Mouse (Mus musculus) liver, adult (tissue): ENCODE measurements around the gene Col4a6.

Experiments
- GATA4 ChIP-seq: IDR thresholded peaks from 2 replicates; pipeline ENCODE4 v1.6.1; 2014; ENCODE audit warnings: mild to moderate bottlenecking, low read length; ENCODE audit not compliant: insufficient replicate concordance

Gene Col4a6

DNA sequence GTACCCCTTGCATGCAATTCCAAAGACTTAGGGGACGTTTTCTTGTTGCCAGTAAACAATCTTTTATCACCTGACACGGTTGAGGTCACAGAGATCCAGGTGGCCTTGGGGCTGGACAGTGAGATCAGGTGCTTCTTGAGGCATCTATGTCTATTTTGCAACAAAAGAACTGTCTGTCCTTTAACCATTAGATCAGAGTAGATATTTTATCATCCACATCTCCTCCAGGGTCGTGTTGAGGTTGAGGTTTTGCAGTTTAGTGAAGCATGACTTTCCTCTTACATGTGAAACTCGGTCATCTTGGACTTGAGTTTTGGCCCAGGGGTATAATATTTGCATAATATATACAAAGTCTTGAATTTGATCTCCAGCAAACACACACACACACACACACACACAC, 316.2 kb downstream of the Col4a6 start:
- no peak for TF ChIP-seq GATA4

- no peak for TF ChIP-seq GATA4
These were observed 317.2 kb downstream of the Col4a6 start for GRCm38 (mm10) chrX:141156696-141157095.

DNA sequence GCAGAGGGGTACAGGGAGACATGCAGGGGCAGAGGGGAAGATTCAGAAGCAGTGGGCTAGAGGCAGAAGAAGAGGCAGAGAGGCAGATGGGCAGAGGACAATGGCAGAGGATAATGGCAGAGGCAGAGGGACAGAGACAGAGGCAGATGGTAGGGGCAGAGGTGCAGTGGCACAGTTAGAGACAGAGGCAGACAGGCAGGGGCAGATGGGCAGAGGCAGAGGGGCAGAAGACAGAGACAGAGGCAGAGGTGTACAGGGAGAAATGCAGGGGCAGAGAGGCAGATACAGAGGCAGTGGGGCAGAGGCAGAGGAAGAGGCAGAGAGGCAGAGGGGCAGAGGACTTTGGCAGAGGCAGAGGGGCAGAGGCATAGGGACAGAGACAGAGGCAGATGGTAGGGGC, 322.7 kb downstream of the Col4a6 start:
- TF ChIP-seq GATA4: no peak

DNA sequence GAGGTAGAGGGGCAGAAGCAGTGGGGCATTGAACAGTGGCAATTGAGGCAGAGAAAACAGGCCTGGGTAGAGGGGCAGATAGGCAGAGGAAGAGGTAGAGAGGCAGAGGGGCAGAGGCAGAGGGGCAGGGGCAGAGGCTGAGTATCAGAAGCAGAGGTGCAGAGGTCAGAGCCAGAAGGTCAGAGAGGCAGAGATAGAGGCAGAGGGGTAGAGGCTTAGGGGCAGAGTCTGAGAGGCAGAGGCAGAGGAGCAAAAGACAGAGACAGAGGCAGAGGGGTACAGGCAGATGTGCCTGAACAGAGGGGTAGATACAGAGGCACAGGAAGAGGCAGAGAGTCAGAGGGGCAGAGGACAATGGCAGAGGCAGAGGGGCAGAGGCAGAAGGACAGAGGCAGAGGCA, 323.6 kb downstream of the Col4a6 start:
- no peak for TF ChIP-seq GATA4

GRCm38 (mm10) chrX:141149705-141150104, 324.2 kb downstream of the Col4a6 start:
- no peak for TF ChIP-seq GATA4
